19 mouse cellular contexts compared by ENCODE assay signal in the genomic region with DNA sequence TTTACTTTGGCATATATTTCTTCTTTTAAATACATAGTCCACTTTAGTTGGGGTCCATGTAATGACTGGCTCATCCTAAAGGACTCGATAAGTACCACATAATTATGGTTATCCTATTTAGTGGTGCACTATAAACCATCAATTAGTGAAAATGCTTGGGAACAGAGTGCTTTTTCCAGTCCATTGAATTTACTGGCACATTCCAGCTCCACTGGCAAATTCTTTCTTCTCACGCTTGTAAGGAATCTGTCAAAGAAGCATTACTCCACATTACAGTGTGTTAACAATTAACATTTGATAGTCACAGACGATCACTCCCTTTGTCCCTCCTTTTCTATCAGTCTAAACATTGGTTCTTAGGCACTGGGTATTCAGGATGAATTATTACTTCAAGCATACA.
DNase-seq lines count a peak whose midpoint lies in the region; ATAC-seq and TF ChIP-seq lines count a peak whose summit lies in the region.
"Had no signal": no experiment of that assay in that cellular context is flagged by ENCODE, and none has a peak within 500 bp of the region (broad histone marks: within the 10 kb centered on the region; RNA-seq: fewer than 3 reads in every experiment).

No protein-coding gene starts in this region.

- peak; percentile 71; the same call in 1 of the 2 replicates for ATAC-seq in forebrain, embryonic 13.5 days
- peak; percentile 72 for ATAC-seq in neural tube, embryonic 14.5 days (ENCODE audit: low read depth)
- no peak for ATAC-seq in hindbrain, embryonic 12.5 days (ENCODE audit: low FRiP score)
- ATAC-seq: midbrain, embryonic 16.5 days had no signal

- no peak for TF ChIP-seq CTCF in kidney, adult 2 months (conservative IDR thresholded peaks at IDR 0.05; ENCODE audit: insufficient read depth, insufficient read length, low read depth, low read length)
- no peak for TF ChIP-seq CTCF in layer of hippocampus, adult 2 months (conservative IDR thresholded peaks at IDR 0.05)

- H3K9me3 ChIP-seq in forebrain, embryonic 13.5 days (replicated peaks): no peaks in the 10 kb centered on the region
- no peaks in the 10 kb centered on the region for H3K9me3 ChIP-seq in neural tube, embryonic 14.5 days (ENCODE audit: control insufficient read depth, low read length)
- H3K9me3 ChIP-seq in hindbrain, embryonic 12.5 days (replicated peaks): no peaks in the 10 kb centered on the region
- H3K9me3 ChIP-seq: hindbrain, embryonic 10.5 days; limb, embryonic 12.5 days; liver, embryonic 13.5 days had no signal

- no peaks in the 10 kb centered on the region for H3K36me3 ChIP-seq in kidney, adult 2 months (ENCODE audit: control insufficient read depth, insufficient read depth, low read length)
- no peaks in the 10 kb centered on the region for H3K36me3 ChIP-seq in forebrain, embryonic 13.5 days (ENCODE audit: poor library complexity, severe bottlenecking)
- H3K36me3 ChIP-seq in neural tube, embryonic 14.5 days (ENCODE audit: control insufficient read depth, insufficient read depth, low read length): no peaks in the 10 kb centered on the region
- H3K36me3 ChIP-seq in hindbrain, embryonic 12.5 days: no peaks in the 10 kb centered on the region
- H3K36me3 ChIP-seq: hindbrain, embryonic 10.5 days; limb, embryonic 12.5 days; liver, embryonic 13.5 days had no signal

- no peaks in the 10 kb centered on the region for H3K4me1 ChIP-seq in kidney, adult 2 months (ENCODE audit: control insufficient read depth, insufficient read depth, low read length)
- 0 out of 2 replicates have a peak, but pooled peaks cover 4% of the 10 kb centered on the region for H3K4me1 ChIP-seq in forebrain, embryonic 13.5 days
- no peaks in the 10 kb centered on the region for H3K4me1 ChIP-seq in neural tube, embryonic 14.5 days (ENCODE audit: control insufficient read depth, insufficient read depth, low read length)
- no peaks in the 10 kb centered on the region for H3K4me1 ChIP-seq in hindbrain, embryonic 12.5 days
- H3K4me1 ChIP-seq: hindbrain, embryonic 10.5 days; limb, embryonic 12.5 days; liver, embryonic 13.5 days had no signal

- H3K4me3 ChIP-seq in kidney, adult 2 months (ENCODE audit: insufficient read depth, low read depth, low read length): no peak overlapping the region
- H3K4me3 ChIP-seq in forebrain, embryonic 13.5 days: no peak overlapping the region
- H3K4me3 ChIP-seq in neural tube, embryonic 14.5 days (ENCODE audit: low read depth, low read length): no peak overlapping the region
- no peak overlapping the region for H3K4me3 ChIP-seq in layer of hippocampus, adult 2 months
- H3K4me3 ChIP-seq in hindbrain, embryonic 12.5 days: no peak overlapping the region
- H3K4me3 ChIP-seq: erythroblast, embryonic 14.5 days; hindbrain, embryonic 10.5 days; limb, embryonic 12.5 days; liver, embryonic 13.5 days had no signal

- TF ChIP-seq POLR2A in kidney, adult 2 months (IDR thresholded peaks at IDR 0.05; ENCODE audit: low read depth, low read length): no peak

- no peak overlapping the region for H3K4me2 ChIP-seq in forebrain, embryonic 13.5 days
- H3K4me2 ChIP-seq in neural tube, embryonic 14.5 days (ENCODE audit: low read depth, low read length): no peak overlapping the region
- no peak overlapping the region for H3K4me2 ChIP-seq in hindbrain, embryonic 12.5 days (replicated peaks)
- H3K4me2 ChIP-seq: limb, embryonic 12.5 days; liver, embryonic 13.5 days; lung, embryonic 14.5 days had no signal

- H3K9ac ChIP-seq in forebrain, embryonic 13.5 days: no peak overlapping the region
- H3K9ac ChIP-seq in neural tube, embryonic 14.5 days (replicated peaks; ENCODE audit: low read depth, low read length): no peak overlapping the region
- no peak overlapping the region for H3K9ac ChIP-seq in hindbrain, embryonic 12.5 days
- H3K9ac ChIP-seq: limb, embryonic 12.5 days; liver, embryonic 13.5 days; lung, embryonic 14.5 days had no signal

- no peaks in the 10 kb centered on the region for H3K27me3 ChIP-seq in kidney, adult 2 months (replicated peaks; ENCODE audit: control insufficient read depth, insufficient read depth, low read length)
- no peaks in the 10 kb centered on the region for H3K27me3 ChIP-seq in forebrain, embryonic 13.5 days
- H3K27me3 ChIP-seq in neural tube, embryonic 14.5 days (ENCODE audit: control insufficient read depth, insufficient read depth, low read length): no peaks in the 10 kb centered on the region
- no peaks in the 10 kb centered on the region for H3K27me3 ChIP-seq in hindbrain, embryonic 12.5 days
- H3K27me3 ChIP-seq: CH12.LX; limb, embryonic 12.5 days; liver, embryonic 13.5 days had no signal

- no peak overlapping the region for H3K27ac ChIP-seq in kidney, adult 2 months (ENCODE audit: insufficient read depth, low read depth, low read length)
- no peak overlapping the region for H3K27ac ChIP-seq in forebrain, embryonic 13.5 days
- no peak overlapping the region for H3K27ac ChIP-seq in neural tube, embryonic 14.5 days (ENCODE audit: low read depth, low read length)
- no peak overlapping the region for H3K27ac ChIP-seq in layer of hippocampus, adult 2 months
- no peak overlapping the region for H3K27ac ChIP-seq in hindbrain, embryonic 12.5 days
- H3K27ac ChIP-seq: hindbrain, embryonic 10.5 days; limb, embryonic 12.5 days; liver, embryonic 13.5 days had no signal

- WGBS in kidney, adult 2 months: 17% methylated on average over 3 of the region's 3 CpGs
- 10% methylated on average over 3 of the region's 3 CpGs for WGBS in forebrain, embryonic 13.5 days
- 10% methylated on average over 3 of the region's 3 CpGs for WGBS in neural tube, embryonic 14.5 days
- 40% methylated on average over 3 of the region's 3 CpGs for WGBS in hindbrain, embryonic 12.5 days

- DNase-seq in kidney, adult 2 months: peak; percentile 53
- no peak for DNase-seq in kidney, postnatal 25 days
- peak; percentile 79 for DNase-seq in Muller cell, postnatal 12 days (ENCODE audit: inconsistent ontology term)
- DNase-seq in layer of hippocampus, adult 2 months (ENCODE audit: low spot score in 2 of 2): no peak
- DNase-seq: cerebellum, adult 8-10 months; gastrocnemius, postnatal 36 days; liver, embryonic 13.5 days; lung, embryonic 14.5 days; lung, postnatal 36 days; right cerebral cortex, postnatal 25 days; thymus, postnatal 4 days had no signal

Comparison
In these comparisons a context has a peak if more than half of its experiments do, and no peak if none do; other contexts are left out.
1. DNase-seq: peak in kidney, adult 2 months (single experiment) and Muller cell, postnatal 12 days (single experiment); none in kidney, postnatal 25 days (0 of 2) and layer of hippocampus, adult 2 months (0 of 2).